Mouse (Mus musculus): ENCODE measurements around the gene Itga4. TPM values are rescaled to one million over a fixed set of nuclear protein-coding genes. Genes with fewer than 3 reads are reported as not detected.

Gene Itga4
- total RNA-seq, 2 experiments from 2014 or later, result 25.2 to 26.9 TPM

GRCm38 (mm10) chr2:79351179-79352099 is 96.2 kb downstream of the Itga4 start:
- DNase-seq (ENCODE audit: low spot score in 2 of 2), result no peak

GRCm38 (mm10) chr2:79352100-79352802 is 97.0 kb downstream of the Itga4 start:
- DNase-seq (ENCODE audit: low spot score in 2 of 2), result no peak

GRCm38 (mm10) chr2:79354773-79355172 is 99.5 kb downstream of the Itga4 start:
- peak in 1 of 2 experiments; percentile 29 for DNase-seq (ENCODE audit: low spot score in 2 of 2)

- peak; percentile 47 to 76 for DNase-seq (ENCODE audit: low spot score in 2 of 2)
Observed at GRCm38 (mm10) chr2:79357835-79358234, 102.6 kb downstream of the Itga4 start.

GRCm38 (mm10) chr2:79362029-79362428 is 106.8 kb downstream of the Itga4 start:
- peak; percentile 71 to 88 for DNase-seq (ENCODE audit: low spot score in 2 of 2)

GRCm38 (mm10) chr2:79363920-79364319 is 108.7 kb downstream of the Itga4 start:
- no peak for DNase-seq (ENCODE audit: low spot score in 2 of 2)

GRCm38 (mm10) chr2:79367451-79368450 is 112.5 kb downstream of the Itga4 start:
- DNase-seq (ENCODE audit: low spot score in 2 of 2), result no peak

GRCm38 (mm10) chr2:79368661-79369060 is 113.4 kb downstream of the Itga4 start:
- DNase-seq (ENCODE audit: low spot score in 2 of 2), result no peak

- DNase-seq (ENCODE audit: low spot score in 2 of 2), result no peak
Observed at GRCm38 (mm10) chr2:79369061-79369524, 113.9 kb downstream of the Itga4 start.

- no peak for DNase-seq (ENCODE audit: low spot score in 2 of 2)
Observed at GRCm38 (mm10) chr2:79369905-79370304, 114.7 kb downstream of the Itga4 start.

- DNase-seq (ENCODE audit: low spot score in 2 of 2), result peak in 1 of 2 experiments; percentile 51
Observed at GRCm38 (mm10) chr2:79370711-79371312, 115.6 kb downstream of the Itga4 start.

- DNase-seq (ENCODE audit: low spot score in 2 of 2), result no peak
Observed at GRCm38 (mm10) chr2:79371326-79372153, 116.3 kb downstream of the Itga4 start.

GRCm38 (mm10) chr2:79372154-79372467 is 116.9 kb downstream of the Itga4 start:
- DNase-seq (ENCODE audit: low spot score in 2 of 2), result no peak

- peak in 1 of 2 experiments; percentile 32 for DNase-seq (ENCODE audit: low spot score in 2 of 2)
Observed at GRCm38 (mm10) chr2:79372486-79373200, 117.4 kb downstream of the Itga4 start.

GRCm38 (mm10) chr2:79378346-79379086 is 123.3 kb downstream of the Itga4 start:
- DNase-seq (ENCODE audit: low spot score in 2 of 2), result no peak

GRCm38 (mm10) chr2:79379087-79380041 is 124.1 kb downstream of the Itga4 start:
- DNase-seq (ENCODE audit: low spot score in 2 of 2), result peak in 1 of 2 experiments; percentile 47

Data from layer of hippocampus, adult 18-20 months (tissue).